Mouse (Mus musculus) megakaryocyte-erythroid progenitor cell, adult 5 weeks (primary cell): ENCODE data around the gene Upk3b. TPM values are rescaled to one million over a fixed set of nuclear protein-coding genes. Genes with fewer than 3 reads are reported as not detected.

Source experiments
- polyA plus RNA-seq: library from polyadenylated mRNA; stranded (reverse); fragments of >175 nt; gene quantifications from 2 replicates; pipeline ENCODE4 v1.2.3, GENCODE M21; 2012

Gene Upk3b
- polyA plus RNA-seq = not detected in 2 replicates

GRCm38 (mm10) chr5:136038258-136039214, at the start of gene Upk3b:
Gene Upk3b (plus strand): TSS chr5:136038496.

GRCm38 (mm10) chr5:135994725-135995687, 43.3 kb upstream of the Upk3b start, which contains the start of gene Dtx2:
Gene Dtx2 (plus strand): TSS chr5:135994800.

GRCm38 (mm10) chr5:136054301-136055077, 16.2 kb downstream of the Upk3b start, which contains the start of gene Upk3bl:
Gene Upk3bl (plus strand): TSS chr5:136054492.

GRCm38 (mm10) chr5:136083669-136084107, 45.4 kb downstream of the Upk3b start, which contains the start of gene Rasa4:
Gene Rasa4 (plus strand): TSS chr5:136083916.

Other genes with a start within 250 kb of the Upk3b start
- gene Srrm3, start 231.6 kb upstream of the Upk3b start, polyA plus RNA-seq = not detected in 2 replicates
- 8.6 and 22.1 TPM in 2 replicates for gene Hspb1, start 150.6 kb upstream of the Upk3b start, polyA plus RNA-seq
- gene Ywhag, start 103.9 kb upstream of the Upk3b start, polyA plus RNA-seq = 122 and 135 TPM in 2 replicates
- gene Ssc4d, start 64.0 kb upstream of the Upk3b start, polyA plus RNA-seq = 0.57 and 1.4 TPM in 2 replicates
- gene Zp3, start 58.4 kb upstream of the Upk3b start, polyA plus RNA-seq = not detected in 2 replicates
- 28.3 and 32.0 TPM in 2 replicates for gene Dtx2, start 43.7 kb upstream of the Upk3b start, polyA plus RNA-seq
- gene Upk3bl, start 16.0 kb downstream of the Upk3b start, polyA plus RNA-seq = 1.6 TPM in 2 replicates
- 47.9 and 51.3 TPM in 2 replicates for gene Rasa4, start 45.4 kb downstream of the Upk3b start, polyA plus RNA-seq
- gene Polr2j, start 78.1 kb downstream of the Upk3b start, polyA plus RNA-seq = 99.5 and 120 TPM in 2 replicates
- 96.7 and 106 TPM in 2 replicates for gene Lrwd1, start 97.6 kb downstream of the Upk3b start, polyA plus RNA-seq
- 41.8 and 45.8 TPM in 2 replicates for gene Alkbh4, start 97.7 kb downstream of the Upk3b start, polyA plus RNA-seq
- 49.5 and 53.9 TPM in 2 replicates for gene Orai2, start 132.2 kb downstream of the Upk3b start, polyA plus RNA-seq
- gene Prkrip1, start 160.5 kb downstream of the Upk3b start, polyA plus RNA-seq = 44.9 and 45.2 TPM in 2 replicates
- gene Sh2b2, start 208.1 kb downstream of the Upk3b start, polyA plus RNA-seq = 57.3 and 114 TPM in 2 replicates